In the genomic region with DNA sequence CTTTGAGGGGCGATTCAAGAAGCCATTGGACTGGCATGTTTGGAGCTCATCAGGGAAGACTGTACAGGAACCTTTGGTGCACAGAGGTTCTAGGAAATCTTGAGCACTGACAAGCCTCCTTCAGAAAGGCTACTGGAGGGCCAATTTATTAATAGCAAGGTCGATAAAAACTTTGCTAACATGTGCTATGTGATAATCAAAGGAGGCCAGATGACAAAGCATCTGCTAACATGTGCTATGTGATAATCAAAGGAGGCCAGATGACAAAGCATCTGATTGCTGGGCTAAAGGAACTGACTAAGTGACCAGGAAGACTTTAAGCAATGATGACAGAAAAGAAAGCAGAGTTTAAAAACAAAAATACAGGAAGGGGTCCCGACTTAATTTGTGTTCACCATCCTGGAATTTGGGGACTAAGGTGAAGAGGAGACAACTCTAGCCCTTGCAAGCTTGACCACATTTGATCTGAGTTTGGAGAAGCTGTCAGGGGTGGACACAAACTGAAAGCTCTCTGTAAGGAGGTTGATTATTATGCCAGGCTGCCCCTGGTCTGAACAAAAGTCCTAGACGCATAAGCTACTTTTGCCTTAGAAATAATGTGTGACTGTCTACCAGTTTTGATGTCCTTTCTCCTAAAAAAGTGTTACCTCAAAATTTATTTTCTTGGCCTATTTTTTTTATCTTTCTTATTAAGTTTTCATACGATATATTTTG, we compare ENCODE assay signal across 26 mouse cellular contexts.
DNase-seq lines count a peak whose midpoint lies in the region; ATAC-seq and TF ChIP-seq lines count a peak whose summit lies in the region.
"Had no signal": no experiment of that assay in that cellular context is flagged by ENCODE, and none has a peak within 500 bp of the region (broad histone marks: within the 10 kb centered on the region; RNA-seq: fewer than 3 reads in every experiment).

No protein-coding gene starts in this region.

- H3K4me2 ChIP-seq in liver, embryonic 11.5 days = no peak overlapping the region
- peak overlapping the region; percentile 44 for H3K4me2 ChIP-seq in liver, embryonic 14.5 days (ENCODE audit: low read depth)
- H3K4me2 ChIP-seq: embryonic facial prominence, embryonic 15.5 days; hindbrain, embryonic 12.5 days had no signal

- 66% methylated on average over 5 of the region's 5 CpGs for WGBS in liver, embryonic 11.5 days
- WGBS in liver, embryonic 14.5 days (ENCODE audit: insufficient replicate concordance) = 38% methylated on average over 5 of the region's 5 CpGs

- H3K4me3 ChIP-seq in liver, embryonic 11.5 days (ENCODE audit: low read depth, low read length) = no peak overlapping the region
- H3K4me3 ChIP-seq in liver, embryonic 14.5 days (ENCODE audit: insufficient read depth in 1 of 2, low read depth in 2 of 2, low read length in 2 of 2) = no peak overlapping the region
- H3K4me3 ChIP-seq: embryonic facial prominence, embryonic 15.5 days; erythroblast, embryonic 14.5 days; forebrain, embryonic 10.5 days; gastrocnemius, adult 2 months; hindbrain, embryonic 12.5 days had no signal

- ATAC-seq in liver, embryonic 11.5 days (replicated peaks; ENCODE audit: low FRiP score) = peak; percentile 82
- peak; percentile 88 for ATAC-seq in liver, embryonic 14.5 days (ENCODE audit: insufficient read depth)
- ATAC-seq in megakaryocyte progenitor cell, adult 5-6 weeks (replicated peaks; ENCODE audit: poor library complexity) = 0 out of 2 replicates have a peak, but pooled peaks have one; percentile 20
- ATAC-seq: activated CD4-positive, CD25-positive, alpha-beta regulatory T cell, adult 4 months; forebrain, embryonic 14.5 days; hindbrain, postnatal 0 days; Patski had no signal

- no peak overlapping the region for H3K27ac ChIP-seq in liver, embryonic 11.5 days (ENCODE audit: low read depth, low read length)
- peak overlapping the region; percentile 54 for H3K27ac ChIP-seq in liver, embryonic 14.5 days
- H3K27ac ChIP-seq: embryonic facial prominence, embryonic 15.5 days; forebrain, embryonic 10.5 days; gastrocnemius, adult 2 months; hindbrain, embryonic 12.5 days; hindbrain, postnatal 0 days had no signal

- H3K4me1 ChIP-seq in liver, embryonic 11.5 days (replicated peaks; ENCODE audit: control insufficient read depth, insufficient read depth, low read length) = no peaks in the 10 kb centered on the region
- H3K4me1 ChIP-seq in liver, embryonic 14.5 days (replicated peaks; ENCODE audit: control insufficient read depth in 2 of 2, insufficient read depth in 2 of 2, low read length in 1 of 2) = peaks cover 9 to 10% of the 10 kb centered on the region in 2 experiments
- H3K4me1 ChIP-seq: embryonic facial prominence, embryonic 15.5 days had no signal

- H3K27me3 ChIP-seq in liver, embryonic 11.5 days (replicated peaks; ENCODE audit: control insufficient read depth, insufficient read depth, low read length) = no peaks in the 10 kb centered on the region
- H3K27me3 ChIP-seq in liver, embryonic 14.5 days (ENCODE audit: control insufficient read depth, insufficient read depth, low read length) = no peaks in the 10 kb centered on the region
- H3K27me3 ChIP-seq: CH12.LX; embryonic facial prominence, embryonic 15.5 days; Patski had no signal

- TF ChIP-seq EP300 in liver, embryonic 14.5 days (IDR thresholded peaks at IDR 0.05; ENCODE audit: low read depth) = peak; percentile 84

- no peaks in the 10 kb centered on the region for H3K9me3 ChIP-seq in liver, embryonic 11.5 days (ENCODE audit: control insufficient read depth, low read length)
- no peaks in the 10 kb centered on the region for H3K9me3 ChIP-seq in liver, embryonic 14.5 days (ENCODE audit: control insufficient read depth, low read length)
- H3K9me3 ChIP-seq: embryonic facial prominence, embryonic 15.5 days; forebrain, embryonic 10.5 days; hindbrain, embryonic 12.5 days had no signal

- no peaks in the 10 kb centered on the region for H3K36me3 ChIP-seq in liver, embryonic 11.5 days (ENCODE audit: control insufficient read depth, insufficient read depth, low read length)
- H3K36me3 ChIP-seq in liver, embryonic 14.5 days (replicated peaks; ENCODE audit: control insufficient read depth, insufficient read depth, low read depth) = no peaks in the 10 kb centered on the region
- H3K36me3 ChIP-seq: embryonic facial prominence, embryonic 15.5 days; forebrain, embryonic 10.5 days; hindbrain, embryonic 12.5 days had no signal

- DNase-seq in liver, embryonic 11.5 days (ENCODE audit: low spot score) = no peak
- DNase-seq in liver = no peak
- peak; percentile 25 for DNase-seq in c-Kit-positive CD71-positive TER-119-positive erythroid progenitor cells, embryonic 14.5 days (ENCODE audit: low spot score)
- peak in 2 of 3 experiments; percentile 17 to 37 for DNase-seq in liver, embryonic 14.5 days (ENCODE audit: low read depth in 3 of 3, low spot score in 3 of 3)
- DNase-seq in cerebellum, adult 18-20 months = no peak
- DNase-seq in embryo, embryonic 11 days = no peak
- DNase-seq: adrenal gland, adult 2 months; adrenal gland, postnatal 25 days; cerebellum, adult 11 months; cerebellum, adult 9-11 months; cerebellum, postnatal 36 days; gastrocnemius, adult 2 months; gastrocnemius, postnatal 36 days; heart, adult 18-20 months; heart, postnatal 10 days; heart, postnatal 4 days had no signal

- no peak overlapping the region for H3K9ac ChIP-seq in liver, embryonic 11.5 days (ENCODE audit: low read depth, low read length)
- H3K9ac ChIP-seq in liver, embryonic 14.5 days (replicated peaks) = no peak overlapping the region
- H3K9ac ChIP-seq: embryonic facial prominence, embryonic 15.5 days; hindbrain, embryonic 12.5 days had no signal

- no peak for TF ChIP-seq CTCF in liver, embryonic 14.5 days (IDR thresholded peaks at IDR 0.05; ENCODE audit: low read depth)

Comparison
In these comparisons a context has a peak if more than half of its experiments do, and no peak if none do; other contexts are left out.
1. DNase-seq: peak in c-Kit-positive CD71-positive TER-119-positive erythroid progenitor cells, embryonic 14.5 days (single experiment) and liver, embryonic 14.5 days (2 of 3); none in liver, embryonic 11.5 days (single experiment), liver (single experiment), cerebellum, adult 18-20 months (0 of 2) and embryo, embryonic 11 days (single experiment).
2. ATAC-seq: peak in every context shown above with its lines; median percentile 88 in liver, embryonic 14.5 days; 82 in liver, embryonic 11.5 days; 20 in megakaryocyte progenitor cell, adult 5-6 weeks.